Mouse (Mus musculus): ENCODE measurements at regions not wholly inside any gene's neighbourhood (a gene's known extent, or its start where the extent isn't known, plus 50 kb on each side); places are given as distances from the start of the nearest gene placed in this dataset.
"Not testable (repeated sequence)": the region's sequence is repeated elsewhere in the genome, so short reads cannot be mapped to it uniquely, and the experiment has no call there.

DNA sequence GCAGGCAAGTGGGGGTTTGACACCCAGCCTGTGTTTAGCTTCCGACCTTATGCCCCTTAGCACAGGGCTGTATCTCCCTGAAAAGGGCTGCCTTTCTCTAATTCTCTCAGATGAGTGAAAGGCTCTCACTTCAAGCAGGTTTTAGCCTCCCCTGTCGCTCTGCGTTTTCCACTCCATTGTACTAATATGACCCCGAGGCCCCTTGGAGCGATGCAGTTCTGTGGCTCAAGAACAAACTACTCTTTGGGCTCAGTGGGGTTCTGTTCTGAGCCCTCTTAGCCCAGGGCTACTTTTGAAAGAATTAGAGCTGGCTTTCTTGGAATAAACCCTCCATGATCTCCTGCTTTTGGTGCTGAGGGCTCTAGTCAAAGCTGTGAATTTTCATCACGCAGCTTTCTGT lies 53.4 kb upstream of the Castor2 start:
- DNase-seq (ENCODE audit: extremely low spot score, low spot score): no peak

DNA sequence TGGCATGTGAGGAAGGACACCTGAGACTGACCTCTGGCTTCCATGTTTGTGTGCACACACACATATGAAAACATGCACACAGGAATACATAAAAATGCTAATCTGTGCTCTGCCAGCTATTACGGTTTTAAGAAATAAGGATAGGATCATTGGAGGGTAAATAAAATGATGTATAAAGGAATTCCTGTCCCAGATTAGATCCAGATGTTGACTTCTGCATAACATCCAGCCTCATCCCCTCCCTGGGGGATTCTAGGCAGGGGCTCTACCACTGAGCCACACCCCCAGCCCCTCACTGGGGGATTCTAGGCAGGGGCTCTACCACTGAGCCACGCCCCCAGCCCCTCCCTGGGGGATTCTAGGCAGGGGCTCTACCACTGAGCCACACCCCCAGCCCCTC lies 56.6 kb upstream of the Castor2 start:
- not testable (repeated sequence) for DNase-seq (ENCODE audit: extremely low spot score, low spot score)

DNA sequence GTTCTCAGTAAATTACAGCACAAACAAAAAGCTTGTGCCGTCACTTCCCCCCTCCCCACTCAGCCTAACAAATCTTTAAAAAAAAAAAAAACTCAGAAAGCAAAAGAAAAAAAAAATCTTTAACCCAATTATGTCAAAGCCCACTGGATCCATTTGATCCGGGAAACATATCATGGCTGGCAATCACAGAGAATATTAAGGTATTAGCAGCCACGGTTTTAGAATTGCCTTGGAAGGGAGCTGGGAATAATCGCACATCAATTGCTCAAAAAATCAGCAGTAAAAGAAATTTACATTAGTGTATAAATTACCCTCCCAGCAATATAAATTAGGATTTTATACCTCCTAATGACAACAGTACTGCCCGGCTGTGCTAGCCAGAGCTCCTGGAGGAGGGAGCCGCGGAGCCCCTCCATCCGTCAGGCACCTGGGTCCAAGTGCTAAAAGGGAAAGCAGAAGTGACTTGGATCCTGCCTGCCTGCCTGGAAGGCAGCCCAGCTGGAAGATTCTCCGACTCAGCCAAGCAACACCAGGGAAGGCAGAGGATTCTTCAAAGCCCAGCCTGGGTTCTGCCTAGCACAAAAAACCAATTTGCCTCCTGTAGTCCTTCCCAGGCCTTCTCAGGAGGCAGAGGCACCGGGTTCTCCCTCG lies 72.1 kb upstream of the Castor2 start:
- no peak for DNase-seq (ENCODE audit: extremely low spot score, low spot score)

DNA sequence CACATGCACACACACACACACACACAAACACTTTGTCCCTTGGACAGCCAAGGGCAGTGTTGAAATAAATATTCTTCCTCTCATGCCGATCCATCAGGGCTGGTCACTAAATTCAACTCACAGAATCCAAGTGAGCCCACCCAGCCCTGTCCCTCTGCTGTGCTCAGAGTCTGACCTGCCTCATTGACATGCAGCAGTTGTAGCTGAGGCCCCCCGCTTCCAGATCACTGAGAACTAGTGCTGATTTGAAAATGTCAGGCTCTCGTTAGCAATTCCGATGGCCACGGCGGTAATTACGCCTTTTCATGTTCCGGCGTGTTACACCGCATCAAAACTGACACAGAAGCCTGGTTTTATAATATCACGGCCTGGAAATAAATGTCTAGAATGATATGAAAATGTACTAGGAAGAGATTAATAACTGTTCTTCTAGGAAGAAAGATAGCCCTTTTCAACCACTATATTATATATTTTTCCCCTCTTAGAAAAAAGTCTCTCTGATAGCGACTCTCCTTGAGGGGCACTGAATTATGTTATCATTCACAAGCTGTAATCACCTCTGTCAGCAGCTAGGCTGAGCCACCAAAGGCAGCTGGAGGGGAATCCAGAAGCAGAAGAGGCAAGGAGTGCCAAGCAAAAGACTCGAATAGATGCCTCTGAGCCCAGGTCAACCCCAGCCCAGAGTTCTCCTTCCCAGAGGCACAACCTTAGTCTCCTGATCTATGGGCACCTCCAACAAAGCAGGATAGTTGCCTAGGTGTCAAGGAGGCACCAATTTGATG lies 79.7 kb upstream of the Castor2 start:
- DNase-seq (ENCODE audit: extremely low spot score, low spot score): no peak

DNA sequence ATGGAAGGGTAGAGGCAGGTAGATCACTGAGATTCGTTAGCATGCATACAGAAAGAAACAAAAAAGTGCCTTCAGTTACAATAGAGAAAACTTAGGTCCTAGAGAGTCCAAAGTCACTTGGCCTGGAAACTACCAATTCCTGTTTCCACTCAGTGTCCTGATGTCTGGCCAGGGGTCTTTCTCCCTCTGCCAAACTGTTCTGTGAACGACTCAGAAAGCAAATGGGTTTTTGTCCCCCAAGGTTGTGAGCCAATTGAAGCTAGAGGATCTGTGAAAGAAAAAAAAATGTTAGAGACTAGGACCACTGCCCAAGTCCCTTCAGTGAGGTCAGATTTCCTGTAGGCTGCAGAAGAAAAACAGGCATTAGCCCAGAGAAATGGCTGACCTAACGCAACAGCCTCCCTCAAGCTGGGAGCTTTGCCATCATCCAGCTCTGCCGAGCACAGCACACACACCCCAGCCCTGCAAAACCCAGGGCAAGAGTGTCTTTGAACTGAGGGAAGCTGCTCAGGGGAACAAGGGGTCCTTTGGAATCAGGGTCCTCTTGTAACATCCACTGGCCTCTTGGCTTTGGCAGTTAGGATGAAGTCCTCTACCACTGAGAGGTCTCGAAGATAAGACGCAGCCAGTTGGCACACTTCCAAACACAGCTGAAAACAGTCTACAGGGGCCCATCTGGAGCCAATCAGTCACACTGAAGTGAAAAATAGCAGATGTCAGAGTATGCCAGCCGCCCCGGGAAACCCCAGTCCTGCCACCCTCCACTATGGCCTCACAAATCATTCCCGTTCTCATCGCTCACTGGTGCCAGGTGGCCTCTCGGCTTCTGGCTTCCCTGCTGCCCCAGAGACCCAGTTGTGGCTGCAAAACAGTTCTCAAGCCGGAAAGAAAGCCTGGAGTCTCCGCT lies 85.0 kb upstream of the Castor2 start:
- DNase-seq (ENCODE audit: extremely low spot score, low spot score): peak; percentile 77

DNA sequence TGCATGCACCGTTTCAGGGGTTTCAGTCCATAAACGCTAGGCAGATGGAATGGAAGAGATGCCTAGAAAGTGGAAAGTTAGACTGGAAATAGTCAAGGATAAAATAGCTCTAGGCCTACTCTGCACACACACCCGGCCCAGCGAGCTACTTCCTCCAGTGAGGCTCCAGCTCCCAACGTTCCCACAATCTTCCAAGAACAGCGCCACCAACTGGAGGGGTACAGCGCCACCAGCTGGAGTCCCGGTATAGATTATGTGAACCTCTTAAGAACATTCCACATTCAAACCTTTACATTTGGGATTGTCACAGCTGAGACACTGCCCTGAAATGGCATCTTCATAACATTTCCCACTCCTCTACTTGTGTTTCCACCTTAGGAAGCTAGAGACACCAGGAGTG lies 86.3 kb upstream of the Castor2 start:
- no peak for DNase-seq (ENCODE audit: extremely low spot score, low spot score)

DNA sequence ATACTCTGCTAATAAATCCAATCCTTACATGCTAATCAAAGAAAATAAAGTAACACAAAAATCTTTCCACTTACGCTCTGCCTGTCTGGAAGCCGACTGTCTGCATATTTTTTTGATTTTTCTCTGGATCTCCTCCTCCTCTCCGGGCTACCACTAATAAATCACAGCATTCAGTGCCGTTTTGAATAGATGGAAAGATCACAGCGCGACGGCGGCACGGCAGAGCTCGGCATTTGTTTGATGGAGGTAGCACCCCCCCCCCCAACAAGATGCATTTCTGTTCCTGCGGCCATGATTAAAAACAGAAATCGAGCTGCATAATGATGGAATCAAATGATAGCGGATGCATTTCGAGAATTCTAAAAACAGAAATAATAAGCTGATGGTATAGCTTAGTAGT lies 89.7 kb upstream of the Castor2 start:
- DNase-seq (ENCODE audit: extremely low spot score, low spot score): no peak

DNA sequence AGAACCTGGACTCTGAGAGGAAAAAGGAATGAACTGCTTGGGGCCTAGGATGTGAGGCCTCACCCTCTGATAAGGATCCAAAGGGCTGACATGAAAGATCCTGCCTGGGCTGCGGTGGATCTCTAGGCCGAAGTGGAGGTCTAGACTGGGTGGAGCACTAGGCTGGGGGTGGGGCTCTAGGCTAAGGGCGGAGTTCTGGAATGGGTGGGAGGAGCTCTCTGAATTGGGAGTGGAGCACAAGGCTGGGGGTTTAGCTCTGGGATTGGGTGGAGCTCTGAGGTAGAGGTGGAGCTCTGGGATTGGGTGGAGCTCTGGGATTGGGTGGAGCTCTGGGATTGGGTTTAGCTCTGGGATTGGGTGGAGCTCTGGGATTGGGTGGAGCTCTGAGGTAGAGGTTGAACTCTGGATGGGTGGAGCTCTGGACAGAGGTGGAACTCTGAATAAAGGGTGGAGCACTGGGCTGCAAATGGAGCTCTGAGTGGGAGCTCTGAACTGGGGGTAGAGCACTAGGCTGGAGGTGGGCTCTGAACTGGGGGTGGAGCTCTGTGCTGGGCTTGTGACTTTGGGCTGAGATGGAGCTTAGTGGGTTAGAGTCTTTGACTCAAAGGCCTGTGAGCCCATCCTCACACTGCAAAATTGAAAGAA lies 92.3 kb upstream of the Castor2 start:
- no peak for DNase-seq (ENCODE audit: extremely low spot score, low spot score)

DNA sequence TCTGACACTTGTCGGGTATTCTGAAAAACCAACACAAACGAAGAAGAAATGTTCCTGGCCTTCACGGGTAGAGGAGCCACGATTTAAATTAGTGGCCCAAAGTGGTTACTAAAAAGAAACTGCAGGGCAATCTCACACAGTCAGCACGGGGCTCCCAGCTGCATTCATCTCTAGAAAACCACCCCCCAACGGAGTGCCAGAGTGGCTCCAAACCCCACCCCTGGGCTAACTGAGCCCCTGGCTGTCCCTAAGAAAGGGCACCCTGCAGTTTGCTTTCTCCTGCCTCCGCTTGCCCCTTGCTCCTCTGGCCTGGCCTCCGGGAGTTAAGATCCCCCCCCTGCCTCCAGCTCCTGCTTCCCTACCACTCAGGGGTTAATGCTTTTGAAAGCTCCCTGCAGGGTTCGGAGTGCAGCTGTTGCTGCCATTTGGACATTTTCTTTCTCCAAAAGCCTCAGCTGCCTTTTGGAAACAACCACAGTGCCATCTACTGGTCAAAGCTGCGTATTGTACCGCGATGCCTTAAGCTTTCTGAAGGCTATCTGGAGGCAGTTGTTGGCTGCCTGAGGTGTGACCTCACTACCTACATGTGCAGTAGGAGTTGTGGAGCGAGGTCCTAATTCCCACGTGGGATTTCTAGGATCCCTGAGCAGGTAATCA lies 92.9 kb upstream of the Castor2 start:
- peak; percentile 93 for DNase-seq (ENCODE audit: extremely low spot score, low spot score)

DNA sequence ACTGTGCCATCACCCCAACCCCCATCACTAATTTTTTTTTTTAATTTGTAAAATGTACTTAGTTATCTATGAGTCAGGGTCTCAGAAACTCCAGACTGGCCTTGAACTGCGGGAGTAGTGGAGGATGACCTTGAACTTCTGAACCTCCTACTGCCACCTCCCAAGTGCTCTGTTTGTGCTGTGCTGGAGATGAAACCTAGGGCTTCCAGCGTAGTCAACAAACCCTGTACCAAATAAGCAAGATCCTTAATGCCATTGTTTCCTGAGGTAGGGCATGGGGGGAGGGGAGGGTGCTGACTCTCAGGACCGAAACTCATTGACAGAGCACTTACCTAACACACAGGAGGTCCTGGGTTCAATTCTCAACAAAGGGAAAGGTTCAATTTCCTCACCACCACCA lies 93.5 kb upstream of the Castor2 start:
- no peak for DNase-seq (ENCODE audit: extremely low spot score, low spot score)

DNA sequence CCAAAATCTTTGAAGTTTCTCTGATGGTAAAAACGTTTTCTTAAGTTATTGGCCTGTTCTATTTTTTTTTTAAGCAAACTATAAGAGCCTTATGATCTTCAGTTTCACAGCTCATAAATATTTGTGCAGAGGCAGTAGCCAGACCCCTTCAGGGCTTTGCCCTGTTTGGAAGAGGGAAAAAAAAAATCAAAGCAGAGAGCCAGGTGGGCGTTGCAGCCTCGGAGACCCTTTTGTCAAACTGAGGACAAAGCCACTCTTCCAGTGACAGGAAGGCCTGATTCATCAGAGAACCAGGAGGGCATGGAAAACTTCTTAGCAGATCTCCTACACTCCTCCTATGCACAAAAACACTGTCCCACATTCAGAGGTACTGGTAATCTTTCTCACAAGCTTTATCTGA lies 99.4 kb upstream of the Castor2 start:
- no peak for DNase-seq (ENCODE audit: extremely low spot score, low spot score)

DNA sequence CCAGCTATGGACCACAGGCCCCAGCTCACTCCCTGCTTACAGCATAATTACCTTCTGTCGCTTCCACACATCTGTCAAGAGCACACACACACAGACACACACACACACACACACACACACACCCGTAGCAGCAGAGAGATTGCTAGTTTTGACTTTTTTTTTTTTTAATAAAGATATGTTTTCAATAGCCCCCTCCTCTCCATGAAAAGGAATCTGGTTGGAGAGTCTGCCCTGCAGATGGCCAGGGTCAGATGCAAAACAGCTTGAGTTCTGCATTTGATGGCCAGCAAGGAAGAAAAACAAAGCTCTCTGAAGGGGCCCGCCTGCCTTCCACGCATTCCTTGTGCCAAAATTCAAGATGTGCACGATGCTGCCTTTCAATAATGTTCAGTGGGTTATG lies 99.8 kb upstream of the Castor2 start:
- DNase-seq (ENCODE audit: extremely low spot score, low spot score): peak; percentile 60

DNA sequence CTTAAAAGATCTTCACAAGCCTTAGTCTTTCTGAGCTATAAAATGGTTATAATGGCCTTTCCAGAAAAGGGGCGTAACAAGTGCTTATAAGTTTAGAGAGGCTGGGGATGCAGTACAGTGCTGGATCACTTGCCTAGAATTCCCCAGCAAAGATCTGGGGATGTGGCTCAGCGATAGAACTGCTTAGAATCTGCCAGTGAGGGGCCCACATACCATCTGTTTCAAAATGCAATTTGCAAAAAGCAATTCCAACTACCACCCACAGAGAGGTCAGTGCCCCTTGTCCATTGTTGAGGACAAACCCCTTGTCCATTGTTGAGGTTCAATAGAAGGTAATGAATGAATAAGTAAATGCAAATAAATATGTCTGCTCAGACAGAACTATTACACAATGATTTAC lies 107.5 kb upstream of the Castor2 start:
- DNase-seq (ENCODE audit: extremely low spot score, low spot score): no peak

DNA sequence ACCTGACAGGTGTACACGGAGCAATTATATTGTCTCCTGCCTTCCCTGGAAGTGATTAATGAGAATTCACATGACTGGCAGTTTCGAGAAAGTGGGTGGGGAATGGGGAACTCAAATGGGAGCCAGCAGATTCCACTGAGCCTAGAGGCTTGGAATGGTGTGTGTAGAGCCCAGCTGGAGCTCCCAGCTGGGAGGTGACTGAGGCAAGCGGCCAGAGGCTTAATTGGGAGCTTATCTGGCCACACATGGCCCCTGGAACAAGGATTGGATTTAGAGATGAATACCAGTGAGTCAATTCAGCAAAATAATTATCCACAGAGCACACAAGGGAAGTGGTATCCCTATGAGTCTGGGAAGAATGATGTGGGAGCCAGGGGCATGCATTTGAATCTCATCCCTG lies 108.0 kb upstream of the Castor2 start:
- no peak for DNase-seq (ENCODE audit: extremely low spot score, low spot score)

DNA sequence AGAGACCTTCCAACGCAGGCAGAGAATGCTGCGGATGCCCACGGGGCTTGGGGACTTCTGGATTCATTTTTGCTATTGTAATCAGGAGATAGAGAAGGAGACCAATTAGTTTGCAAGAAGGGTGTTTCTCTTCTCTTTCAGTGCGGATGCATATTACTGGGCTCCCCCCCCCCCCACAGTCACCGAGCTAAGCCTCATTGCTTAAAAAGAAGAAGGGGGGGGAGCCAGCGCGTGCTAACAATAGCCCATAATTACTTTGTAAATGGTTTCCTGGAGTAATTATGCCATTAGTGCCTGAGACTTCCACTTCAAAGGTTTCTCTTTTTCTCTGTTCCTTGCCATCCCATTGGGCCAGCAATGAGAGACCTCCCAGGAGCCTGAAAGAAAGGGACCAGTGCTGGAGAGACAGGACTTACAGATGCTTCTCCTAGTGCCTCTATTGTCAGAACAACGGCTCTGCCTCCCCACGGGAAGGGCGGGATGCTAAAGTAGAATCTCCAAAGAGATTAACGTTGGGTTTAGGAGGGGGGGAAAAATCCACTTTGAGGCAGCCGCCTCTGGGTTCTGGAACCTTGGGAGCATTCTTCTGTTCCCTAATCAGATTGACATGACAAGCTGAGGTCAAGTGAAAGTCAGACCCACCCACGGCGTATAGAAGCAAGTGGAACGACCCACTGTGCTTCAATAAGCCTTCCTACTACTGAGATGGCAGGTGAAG lies 116.1 kb upstream of the Castor2 start:
- DNase-seq (ENCODE audit: extremely low spot score, low spot score): no peak

DNA sequence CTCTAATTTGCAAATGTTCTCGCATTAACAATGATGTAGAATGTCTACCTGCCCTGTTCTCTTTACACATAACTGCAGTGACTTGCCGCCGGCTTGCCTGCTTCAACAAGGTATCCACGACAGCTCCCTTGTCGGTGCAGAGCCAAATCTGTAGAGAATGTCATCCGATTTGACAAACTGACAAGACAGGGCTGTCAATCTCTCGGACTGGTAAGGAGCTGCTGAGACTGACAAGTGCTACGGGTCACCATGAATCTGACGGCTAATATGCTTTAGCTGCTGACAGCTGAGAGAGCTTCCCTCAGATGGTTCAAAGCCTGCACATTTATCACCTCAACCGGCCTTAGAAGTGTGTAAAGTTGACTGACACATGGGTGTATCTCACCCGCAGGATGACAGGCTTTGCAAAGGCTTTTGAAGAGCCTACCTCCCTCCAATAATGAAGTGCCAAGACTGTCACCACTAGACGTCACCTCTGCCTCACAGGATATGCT lies 129.0 kb upstream of the Castor2 start:
- no peak for DNase-seq (ENCODE audit: extremely low spot score, low spot score)

DNA sequence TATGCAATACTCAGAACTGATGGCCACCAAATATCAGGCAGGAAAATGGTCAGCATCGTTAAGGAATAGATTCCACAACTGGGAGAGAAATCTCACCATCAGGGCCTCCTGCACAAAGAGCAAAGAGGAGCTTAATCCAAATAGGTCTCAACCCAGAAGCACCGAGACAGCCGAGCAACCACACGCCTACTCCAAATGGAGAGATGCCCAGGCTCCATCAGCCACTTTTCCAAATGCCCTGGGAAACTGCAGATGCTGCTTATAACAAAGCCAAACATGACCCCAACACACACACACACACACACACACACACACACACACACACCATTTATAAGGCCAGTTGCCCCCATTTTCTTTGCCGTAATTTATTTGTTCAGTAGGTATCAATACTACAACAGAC lies 136.2 kb upstream of the Castor2 start:
- no peak for DNase-seq (ENCODE audit: extremely low spot score, low spot score)

DNA sequence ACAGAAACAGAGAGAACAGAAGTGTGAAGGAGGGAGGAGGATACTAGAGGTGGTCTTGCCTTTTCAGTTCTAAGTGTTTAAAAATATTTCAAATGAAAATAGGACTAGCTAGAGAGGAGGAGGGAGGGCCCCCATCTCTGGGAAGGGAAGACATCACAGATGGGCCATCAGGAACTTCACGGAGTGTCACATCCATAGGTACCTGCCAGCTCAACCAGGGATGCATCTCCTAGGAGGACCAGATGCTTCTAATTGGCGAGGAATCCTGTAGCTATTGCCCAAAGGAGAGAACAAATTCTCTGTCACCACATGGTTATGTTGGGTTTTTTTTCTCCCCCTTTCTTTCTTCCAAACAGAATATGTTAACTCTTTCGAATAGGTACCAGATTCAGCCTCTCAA lies 158.7 kb upstream of the Castor2 start:
- no peak for DNase-seq (ENCODE audit: extremely low spot score, low spot score)

DNA sequence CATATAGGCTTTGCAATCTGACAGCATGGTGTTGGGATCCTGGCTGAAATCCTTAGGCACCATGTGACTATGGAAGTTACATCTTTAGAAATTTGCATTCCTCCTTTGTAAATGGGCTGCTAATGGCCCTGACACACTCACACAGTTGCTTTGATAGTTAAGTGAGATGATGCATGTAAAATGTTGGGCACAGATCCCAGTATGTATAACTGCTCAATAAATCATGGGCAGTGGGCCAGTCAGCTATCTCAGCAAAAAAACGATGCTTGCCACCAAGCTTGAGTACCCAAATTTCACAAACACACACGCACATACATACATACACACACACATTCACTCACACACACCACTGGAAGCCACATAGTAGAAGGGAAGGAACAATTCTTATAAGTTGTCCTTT lies 159.5 kb upstream of the Castor2 start:
- DNase-seq (ENCODE audit: extremely low spot score, low spot score): no peak

Data from neural tube, embryonic 10.5 days (tissue).